Mouse (Mus musculus) forebrain, embryonic 13.5 days (tissue): ENCODE data around the gene Orai1. TPM values are rescaled to one million over a fixed set of nuclear protein-coding genes. Genes with fewer than 3 reads are reported as not detected.

Source experiments
- ATAC-seq: fragments of 200-750 bp; cut with Nextera tagmentation; 2 replicates; pipeline ENCODE4 v1.8.0; 2017
- H3K27ac ChIP-seq: fragments of 300-500 bp; sonication (generic); 2 replicates; pipeline ENCODE4 v1.5.1; 2015; ENCODE audit warnings: inconsistent platforms, mild to moderate bottlenecking, moderate library complexity
- H3K27me3 ChIP-seq: fragments of 300-500 bp; sonication (generic); 2 replicates; pipeline ENCODE4 v1.6.1; 2015; ENCODE audit warnings: mild to moderate bottlenecking, inconsistent platforms
- H3K36me3 ChIP-seq: fragments of 300-500 bp; sonication (generic); 2 replicates; pipeline ENCODE4 v1.6.1; 2015; ENCODE audit warnings: mild to moderate bottlenecking, inconsistent platforms; ENCODE audit not compliant: poor library complexity, severe bottlenecking
- H3K4me1 ChIP-seq: fragments of 300-500 bp; sonication (generic); 2 replicates; pipeline ENCODE4 v1.6.1; 2015; ENCODE audit warnings: inconsistent platforms
- H3K4me2 ChIP-seq: fragments of 300-500 bp; sonication (generic); 2 replicates; pipeline ENCODE4 v1.6.1; 2015; ENCODE audit warnings: inconsistent platforms, mild to moderate bottlenecking, moderate library complexity
- H3K4me3 ChIP-seq: fragments of 300-500 bp; sonication (generic); 2 replicates; pipeline ENCODE4 v1.5.1; 2015; ENCODE audit warnings: mild to moderate bottlenecking, inconsistent platforms
- H3K9ac ChIP-seq: fragments of 300-500 bp; sonication (generic); 2 replicates; pipeline ENCODE4 v1.6.1; 2015; ENCODE audit warnings: mild to moderate bottlenecking, inconsistent platforms
- H3K9me3 ChIP-seq: fragments of 300-500 bp; sonication (generic); replicated peaks from 2 replicates; pipeline ENCODE4 v1.6.1; 2016; ENCODE audit warnings: inconsistent platforms
- WGBS: fragments of 180-500 bp; shearing (Covaris S2); methylation state at CpG from one replicate; pipeline ENCODE4 v1.1.7; 2015; 5-methylcytosine and 5-hydroxymethylcytosine counted together
- polyA plus RNA-seq: library from polyadenylated mRNA; unstranded; fragments of >200 nt; fragmentation: Nextera tagmentation; extraction: Ambion mirVana; gene quantifications from 2 replicates; pipeline ENCODE4 v1.2.1, GENCODE M21; 2015

The Orai1 gene
- polyA plus RNA-seq, 1 experiment from 2014 or later = 10.8 TPM

DNA sequence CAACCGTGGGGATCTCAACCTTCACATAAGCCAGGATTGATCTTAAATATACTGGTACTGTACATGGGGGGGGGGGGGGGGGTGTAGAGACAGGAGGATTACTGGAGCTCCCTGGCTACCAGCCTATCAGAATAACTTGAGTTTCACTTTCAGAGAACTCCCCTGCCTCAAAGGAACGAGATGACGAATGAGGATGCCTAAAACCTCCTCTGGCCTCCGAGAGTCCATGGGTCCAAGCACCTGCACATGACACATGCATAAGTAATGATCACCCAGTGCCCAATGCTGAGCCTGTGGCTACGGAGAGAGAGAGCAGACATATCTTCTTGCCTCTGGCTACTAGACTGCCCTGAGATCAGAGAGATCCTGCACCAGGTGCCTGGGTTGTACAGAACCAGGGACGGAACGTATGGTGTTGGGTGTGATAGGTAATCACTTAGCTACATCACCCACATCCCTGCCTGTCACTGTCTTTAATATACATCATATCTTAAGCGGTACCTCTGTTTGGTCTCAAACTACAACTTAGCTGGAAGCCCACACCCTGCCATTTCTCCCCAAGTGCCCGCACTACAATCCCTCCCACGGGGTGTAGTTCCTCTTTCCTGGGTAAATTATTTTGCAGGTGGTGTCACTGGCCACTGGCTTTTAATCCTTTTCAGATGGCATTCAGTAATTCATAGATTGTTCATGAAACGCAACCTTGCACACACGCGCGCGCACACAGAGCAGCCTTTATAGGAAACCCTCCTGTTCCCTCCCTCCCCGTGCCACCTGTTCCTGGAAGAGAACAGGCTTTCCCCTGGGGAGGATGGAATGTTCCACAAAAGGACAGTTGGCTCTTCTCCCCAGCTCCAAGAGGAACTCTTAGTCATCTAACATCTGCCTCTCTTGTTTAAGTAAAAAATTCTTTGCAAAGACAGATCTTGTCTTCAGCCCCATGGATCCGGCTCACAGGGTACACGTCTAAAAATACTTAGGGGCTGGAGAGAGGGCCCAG lies 17.4 kb upstream of the Orai1 start:
- no peak overlapping the region for H3K27ac ChIP-seq
- peaks cover 11% of the 10 kb centered on the region; the same call in 1 of the 2 replicates for H3K36me3 ChIP-seq
- 93% methylated on average over 18 of the region's 18 CpGs for WGBS
- H3K9ac ChIP-seq = no peak overlapping the region
- H3K4me3 ChIP-seq = no peak overlapping the region
- ATAC-seq = no peak
- H3K4me1 ChIP-seq = peaks cover 13% of the 10 kb centered on the region; the same call in 1 of the 2 replicates
- no peaks in the 10 kb centered on the region for H3K9me3 ChIP-seq
- no peaks in the 10 kb centered on the region for H3K27me3 ChIP-seq
- H3K4me2 ChIP-seq = no peak overlapping the region

DNA sequence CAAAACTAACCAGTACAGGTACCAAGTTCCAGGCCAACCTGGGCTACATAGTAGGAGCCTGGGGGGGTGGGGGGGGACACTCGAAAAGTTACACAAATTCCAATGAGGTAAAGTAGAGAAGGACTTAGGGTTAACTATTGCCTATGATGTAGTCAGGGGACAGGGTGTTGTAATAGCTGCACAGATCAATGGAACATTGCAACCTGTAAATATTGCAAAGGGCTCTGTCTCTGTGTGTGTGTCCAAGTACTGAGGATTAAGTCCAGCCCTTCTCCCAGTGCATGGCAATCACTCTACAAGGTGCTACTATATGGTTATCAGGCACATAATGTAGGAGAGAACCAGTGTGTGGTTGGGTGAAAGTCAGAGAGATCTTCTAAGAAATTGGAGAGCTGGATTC lies 14.0 kb upstream of the Orai1 start:
- Histone ChIP-seq H3K4me1 (peaks cover 14% of the 10 kb centered on the region), H3K27ac (no peak overlapping the region), H3K4me3 (no peak overlapping the region), H3K27me3 (no peaks in the 10 kb centered on the region), H3K9me3 (no peaks in the 10 kb centered on the region), H3K9ac (no peak overlapping the region), H3K36me3 (peaks cover 7% of the 10 kb centered on the region; the same call in 1 of the 2 replicates), H3K4me2 (no peak overlapping the region)
- ATAC-seq = no peak
- 67% methylated on average over 1 of the region's 1 CpGs for WGBS

DNA sequence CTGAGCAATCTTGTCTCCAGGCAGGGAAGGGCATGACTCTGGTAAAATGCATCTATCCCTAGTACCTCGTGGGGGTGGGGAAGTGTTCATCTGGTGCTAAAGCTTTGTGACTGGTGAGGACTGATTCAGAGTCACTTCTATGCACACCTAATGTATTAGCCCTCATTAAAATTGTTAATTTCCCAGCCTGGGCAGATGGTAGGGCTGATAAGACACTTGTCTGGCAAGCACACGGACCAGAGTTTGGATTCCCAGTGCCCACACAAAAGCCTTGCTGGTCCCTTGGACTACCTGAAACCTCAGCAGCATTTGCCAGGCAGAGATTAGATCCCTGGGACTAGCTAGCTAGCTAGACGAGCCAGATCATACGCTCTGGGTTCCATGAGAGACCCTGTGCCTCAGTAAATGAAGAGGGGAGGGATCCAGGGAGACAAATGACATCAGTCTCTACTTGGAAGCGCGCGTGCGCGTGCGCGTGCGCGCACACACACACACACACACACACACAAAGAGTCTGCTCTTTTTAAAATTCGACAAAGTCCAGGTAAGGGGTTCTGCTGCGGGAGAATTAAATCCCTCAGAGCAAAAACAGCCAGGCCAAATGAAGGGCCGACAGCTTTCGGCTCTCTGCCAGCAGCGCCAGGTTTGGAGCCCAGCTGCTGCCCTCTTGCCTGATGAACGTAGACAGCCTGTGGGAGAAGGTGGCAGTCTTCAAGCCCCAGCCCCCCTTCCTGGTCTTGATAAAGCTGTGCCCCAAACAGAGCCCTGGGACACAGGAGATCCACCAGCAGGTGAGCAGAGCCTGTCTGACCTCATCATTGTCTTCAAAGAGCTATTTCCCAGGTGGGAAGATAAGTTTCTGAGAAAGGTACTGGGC lies 8.9 kb upstream of the Orai1 start:
- Histone ChIP-seq H3K36me3 (no peaks in the 10 kb centered on the region), H3K27me3 (no peaks in the 10 kb centered on the region), H3K9ac (peak overlapping the region; percentile 48), H3K27ac (peak overlapping the region; percentile 93), H3K4me3 (no peak overlapping the region), H3K4me1 (peaks cover 44% of the 10 kb centered on the region), H3K4me2 (peak overlapping the region; percentile 36), H3K9me3 (no peaks in the 10 kb centered on the region)
- 54% methylated on average over 19 of the region's 19 CpGs for WGBS
- peak; percentile 80 for ATAC-seq

DNA sequence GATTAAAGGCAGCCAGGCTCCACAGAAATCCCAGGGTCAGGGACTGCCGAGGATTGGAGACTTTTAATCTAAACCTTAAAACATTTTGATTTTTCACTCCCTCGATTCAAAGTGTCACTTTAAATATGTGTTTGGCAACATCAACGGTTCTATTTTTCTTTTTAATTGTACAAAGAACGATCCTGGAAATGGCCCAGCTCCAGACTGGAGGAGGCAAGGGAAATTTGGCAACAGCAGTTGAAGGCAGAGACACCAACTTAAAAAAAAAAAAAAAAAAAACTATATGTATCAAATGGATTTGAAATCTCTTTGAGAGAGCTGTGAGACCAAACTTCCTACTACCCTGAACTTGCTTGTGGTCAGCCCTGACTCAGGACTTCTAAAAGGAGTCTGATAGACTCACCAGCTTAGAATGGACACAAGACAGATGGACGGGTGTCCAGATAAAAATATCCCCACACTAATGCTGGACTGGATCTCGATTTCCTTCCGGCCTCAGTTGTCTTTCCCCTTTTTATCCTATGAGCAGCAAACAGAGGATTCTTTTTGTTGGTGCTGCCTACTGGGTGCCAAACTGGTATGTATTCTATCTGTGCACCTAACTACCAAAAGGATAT lies 5.9 kb upstream of the Orai1 start:
- Histone ChIP-seq H3K4me2 (no peak overlapping the region), H3K27ac (peak overlapping the region; percentile 76), H3K9ac (no peak overlapping the region), H3K4me3 (no peak overlapping the region), H3K9me3 (no peaks in the 10 kb centered on the region), H3K4me1 (peaks cover 40% of the 10 kb centered on the region), H3K36me3 (no peaks in the 10 kb centered on the region), H3K27me3 (no peaks in the 10 kb centered on the region)
- no peak for ATAC-seq
- WGBS = 66% methylated on average over 7 of the region's 7 CpGs

DNA sequence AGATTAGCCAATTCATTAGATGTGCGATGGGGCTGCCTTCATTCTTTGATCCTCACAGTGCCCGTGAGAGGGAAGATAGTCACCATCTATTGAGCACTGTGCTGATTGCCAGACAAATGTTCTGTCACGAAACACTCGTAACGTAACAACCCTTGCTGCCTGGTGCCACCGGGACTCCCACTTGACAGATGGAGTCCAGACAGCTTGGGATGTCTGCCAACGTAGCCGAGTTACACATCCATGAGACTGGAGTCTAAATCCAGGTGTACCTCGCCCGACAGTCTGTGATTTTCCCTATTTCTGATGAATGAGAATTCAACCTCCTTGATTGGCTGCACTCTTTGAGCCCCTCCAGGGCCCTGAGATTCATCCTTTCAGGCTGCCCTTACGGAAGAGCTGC lies 5.0 kb upstream of the Orai1 start:
- peak overlapping the region; percentile 76 for H3K27ac ChIP-seq
- no peaks in the 10 kb centered on the region for H3K27me3 ChIP-seq
- no peak overlapping the region for H3K4me2 ChIP-seq
- no peaks in the 10 kb centered on the region for H3K9me3 ChIP-seq
- no peak overlapping the region for H3K4me3 ChIP-seq
- no peak for ATAC-seq
- no peak overlapping the region for H3K9ac ChIP-seq
- peaks cover 46% of the 10 kb centered on the region for H3K4me1 ChIP-seq
- H3K36me3 ChIP-seq = no peaks in the 10 kb centered on the region
- WGBS = 62% methylated on average over 11 of the region's 11 CpGs

DNA sequence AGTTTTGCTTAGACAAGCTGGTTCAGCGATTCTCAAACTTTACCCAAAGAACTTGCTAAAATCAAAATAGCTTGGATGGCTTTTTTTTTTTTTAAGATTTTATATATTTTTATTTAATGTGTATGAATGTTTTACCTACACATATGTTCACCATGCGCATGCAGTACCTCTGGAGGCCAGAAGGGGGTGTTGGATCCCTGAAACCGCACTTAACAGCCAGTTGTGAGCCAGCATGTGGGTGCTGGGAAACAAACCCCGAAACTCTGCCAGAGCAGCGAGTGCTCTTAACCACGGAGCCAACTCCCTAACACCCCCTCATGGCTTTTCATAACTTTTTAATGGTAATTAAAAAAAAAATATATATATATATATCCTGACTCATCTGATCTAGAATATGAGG lies 4.1 kb upstream of the Orai1 start:
- H3K4me1 ChIP-seq = peaks cover 42% of the 10 kb centered on the region
- no peak overlapping the region for H3K27ac ChIP-seq
- no peak overlapping the region for H3K4me2 ChIP-seq
- no peak overlapping the region for H3K4me3 ChIP-seq
- whole genome bisulfite sequencing = 95% methylated on average over 6 of the region's 6 CpGs
- H3K9me3 ChIP-seq = no peaks in the 10 kb centered on the region
- H3K9ac ChIP-seq = no peak overlapping the region
- no peak for ATAC-seq
- H3K36me3 ChIP-seq = no peaks in the 10 kb centered on the region
- no peaks in the 10 kb centered on the region for H3K27me3 ChIP-seq

DNA sequence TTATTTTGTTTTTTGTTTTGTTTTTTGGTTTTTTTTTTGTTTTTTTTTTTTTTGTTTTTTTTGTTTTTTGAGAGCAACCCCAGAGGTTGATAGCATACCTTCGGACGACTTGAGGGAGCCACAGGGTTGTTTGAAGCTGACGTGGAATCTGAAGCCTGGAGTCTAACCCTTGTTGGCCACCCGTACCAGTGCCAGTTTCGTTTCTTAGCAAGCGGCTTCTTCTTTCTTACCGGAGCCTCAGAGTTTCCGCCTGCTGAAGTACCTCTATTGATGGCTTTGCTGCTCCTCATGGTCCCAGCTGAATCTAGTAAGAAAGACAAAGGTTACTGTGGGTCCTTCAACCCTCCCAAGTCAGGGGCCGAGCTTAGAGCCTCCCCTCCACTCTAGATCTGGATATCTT lies 3.2 kb upstream of the Orai1 start:
- H3K4me1 ChIP-seq = peaks cover 42% of the 10 kb centered on the region
- no peaks in the 10 kb centered on the region for H3K27me3 ChIP-seq
- 88% methylated on average over 9 of the region's 9 CpGs for WGBS
- no peaks in the 10 kb centered on the region for H3K36me3 ChIP-seq
- no peak overlapping the region for H3K27ac ChIP-seq
- H3K9me3 ChIP-seq = no peaks in the 10 kb centered on the region
- H3K9ac ChIP-seq = no peak overlapping the region
- ATAC-seq = no peak
- H3K4me3 ChIP-seq = no peak overlapping the region
- no peak overlapping the region for H3K4me2 ChIP-seq

DNA sequence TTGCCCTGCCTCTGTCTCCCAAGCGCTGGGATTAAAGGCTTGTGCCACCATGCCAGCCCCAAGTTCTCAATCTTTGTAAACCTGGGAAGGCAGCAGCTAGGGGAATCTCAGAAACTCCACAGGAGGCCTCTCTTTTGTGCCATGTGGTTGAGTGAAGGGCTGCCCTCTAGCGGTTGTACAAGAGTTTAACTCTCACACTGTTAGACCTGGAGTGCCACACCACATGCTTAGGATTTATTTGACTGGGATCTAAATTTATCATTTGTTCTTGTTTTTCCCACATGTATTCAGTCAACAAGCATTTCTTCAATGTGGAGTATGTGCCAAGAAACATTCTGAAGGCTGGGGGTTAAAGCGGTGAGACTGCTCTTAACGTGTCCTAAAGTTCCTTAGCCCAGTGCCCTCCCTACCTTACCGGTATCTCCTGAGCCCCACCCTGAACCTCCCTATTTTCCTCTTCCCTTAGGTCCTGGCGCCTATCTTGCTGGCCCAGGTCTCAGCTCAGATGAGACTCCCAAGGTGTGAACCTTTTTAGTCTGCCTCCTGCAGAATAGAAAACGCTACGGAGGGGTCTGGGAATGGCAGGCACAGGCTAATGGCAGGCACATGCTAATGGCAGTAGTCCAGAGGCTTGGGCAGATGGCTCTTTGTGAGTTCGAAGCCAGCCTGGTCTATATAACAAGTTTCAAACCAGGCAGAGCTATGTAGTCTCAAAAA lies 1.1 kb upstream of the Orai1 start:
- ATAC-seq = no peak
- WGBS = 59% methylated on average over 9 of the region's 9 CpGs
- peaks cover 46% of the 10 kb centered on the region for H3K4me1 ChIP-seq

DNA sequence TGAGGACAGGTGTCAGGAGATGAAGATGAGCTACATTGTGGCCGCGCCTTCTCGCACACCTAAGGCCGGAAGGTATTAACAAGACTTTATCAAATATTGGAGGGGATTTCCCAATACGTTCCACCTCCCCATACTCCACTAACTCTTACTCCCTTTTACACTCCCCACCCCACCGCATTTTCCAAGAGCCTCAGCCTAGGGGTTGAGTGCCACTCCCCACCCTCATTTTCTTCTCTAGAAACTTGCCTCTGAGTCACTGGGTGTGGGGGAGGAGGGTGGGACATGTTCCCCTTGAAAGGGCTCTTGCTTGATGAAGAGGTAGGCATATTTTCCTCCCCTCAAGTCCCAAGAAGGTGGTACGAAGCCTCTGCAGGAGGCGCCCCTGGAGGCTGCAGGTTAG lies 1.0 kb downstream of the Orai1 start:
- no peak for ATAC-seq
- H3K27ac ChIP-seq = peak overlapping the region; percentile 92; the same call in 1 of the 2 replicates
- WGBS = 27% methylated on average over 8 of the region's 8 CpGs

More for the DNA sequence above, 1.1 kb upstream of the Orai1 start:
- Histone ChIP-seq H3K9ac (no peak overlapping the region), H3K27ac (peak overlapping the region; percentile 25; the same call in 1 of the 2 replicates), H3K4me2 (no peak overlapping the region), H3K36me3 (no peaks in the 10 kb centered on the region), H3K27me3 (no peaks in the 10 kb centered on the region), H3K9me3 (no peaks in the 10 kb centered on the region), H3K4me3 (no peak overlapping the region)

DNA sequence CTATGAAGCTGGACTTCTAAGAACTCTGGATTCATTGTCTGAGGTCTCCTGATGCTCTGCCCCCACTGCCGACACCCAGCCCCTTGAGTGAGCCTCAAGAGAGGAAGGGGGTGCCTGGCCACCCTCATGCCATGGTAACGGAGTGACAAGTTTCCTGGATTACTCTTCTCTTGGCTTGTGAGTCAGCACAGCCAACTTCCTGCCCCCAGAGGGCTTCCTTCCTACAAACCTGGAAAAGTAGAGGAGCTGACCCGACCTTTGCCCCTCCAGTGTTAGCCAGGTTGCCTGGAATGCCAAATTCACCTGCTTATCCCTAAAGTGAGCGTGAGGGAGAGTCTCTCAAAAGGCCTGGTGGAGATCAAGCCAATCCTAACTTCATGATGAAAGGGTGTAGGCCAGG lies 2.6 kb downstream of the Orai1 start:
- H3K4me2 ChIP-seq = no peak overlapping the region
- WGBS = 91% methylated on average over 4 of the region's 4 CpGs
- no peak overlapping the region for H3K9ac ChIP-seq
- H3K4me1 ChIP-seq = peaks cover 46% of the 10 kb centered on the region
- H3K4me3 ChIP-seq = no peak overlapping the region
- no peaks in the 10 kb centered on the region for H3K9me3 ChIP-seq
- H3K27me3 ChIP-seq = no peaks in the 10 kb centered on the region
- no peaks in the 10 kb centered on the region for H3K36me3 ChIP-seq
- ATAC-seq = no peak
- H3K27ac ChIP-seq = no peak overlapping the region

More for the DNA sequence above, 1.0 kb downstream of the Orai1 start:
- Histone ChIP-seq H3K4me1 (peaks cover 46% of the 10 kb centered on the region), H3K4me2 (peak overlapping the region; percentile 86), H3K4me3 (peak overlapping the region; percentile 73), H3K9ac (peak overlapping the region; percentile 85), H3K9me3 (no peaks in the 10 kb centered on the region), H3K36me3 (no peaks in the 10 kb centered on the region), H3K27me3 (no peaks in the 10 kb centered on the region)

DNA sequence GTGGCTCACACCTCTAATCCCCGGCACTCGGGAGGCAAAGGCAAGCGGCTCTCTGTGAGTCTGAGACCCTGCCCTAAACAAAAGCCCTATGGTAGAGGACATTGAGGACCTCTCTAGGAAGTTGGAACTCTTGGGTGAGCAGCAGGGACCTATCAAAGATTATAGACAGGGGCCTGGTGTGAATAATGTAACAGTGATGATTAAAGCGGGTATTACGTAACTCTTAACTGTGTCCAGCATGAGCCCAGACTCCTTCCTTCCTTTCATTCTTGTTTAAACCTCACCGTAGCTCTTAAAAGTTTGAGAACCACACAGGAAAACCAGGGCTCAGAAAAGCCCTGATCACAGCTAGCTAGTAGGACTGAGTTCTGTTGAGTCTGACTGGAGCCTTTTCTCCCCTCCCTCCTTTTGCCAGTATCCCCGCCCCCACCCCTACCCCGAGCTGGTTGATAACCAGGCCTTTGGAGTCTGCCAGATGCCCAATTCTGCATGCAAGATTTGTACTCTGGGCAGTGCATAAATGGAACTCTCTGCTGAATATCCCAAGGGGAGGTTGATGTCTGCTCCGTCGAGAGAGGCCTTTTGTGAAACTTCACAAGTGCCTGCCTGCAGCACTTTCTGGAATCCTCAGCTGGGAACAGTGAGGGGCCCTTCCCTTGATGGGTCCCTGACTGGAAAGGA lies 4.6 kb downstream of the Orai1 start:
- Histone ChIP-seq H3K4me3 (no peak overlapping the region), H3K4me1 (peaks cover 41% of the 10 kb centered on the region), H3K27ac (peak overlapping the region; percentile 85), H3K36me3 (no peaks in the 10 kb centered on the region), H3K9me3 (no peaks in the 10 kb centered on the region), H3K27me3 (no peaks in the 10 kb centered on the region), H3K9ac (0 out of 2 replicates have a peak overlapping the region, but pooled peaks have one; percentile 23), H3K4me2 (peak overlapping the region; percentile 26)
- 47% methylated on average over 10 of the region's 10 CpGs for WGBS
- ATAC-seq = peak; percentile 48
